Mouse (Mus musculus): Measurements from ENCODE around the gene C1qtnf4. TPM values are rescaled to one million over a fixed set of nuclear protein-coding genes. Genes with fewer than 3 reads are reported as not detected.

The C1qtnf4 gene
- polyA plus RNA-seq (2015; fragmentation: Illumina TruSeq; extraction: RNeasy Lipid Tissue Mini Kit (QIAGEN cat#74804); ENCODE audit: insufficient read depth, low read depth, low replicate concordance) = 0.66 TPM

DNA sequence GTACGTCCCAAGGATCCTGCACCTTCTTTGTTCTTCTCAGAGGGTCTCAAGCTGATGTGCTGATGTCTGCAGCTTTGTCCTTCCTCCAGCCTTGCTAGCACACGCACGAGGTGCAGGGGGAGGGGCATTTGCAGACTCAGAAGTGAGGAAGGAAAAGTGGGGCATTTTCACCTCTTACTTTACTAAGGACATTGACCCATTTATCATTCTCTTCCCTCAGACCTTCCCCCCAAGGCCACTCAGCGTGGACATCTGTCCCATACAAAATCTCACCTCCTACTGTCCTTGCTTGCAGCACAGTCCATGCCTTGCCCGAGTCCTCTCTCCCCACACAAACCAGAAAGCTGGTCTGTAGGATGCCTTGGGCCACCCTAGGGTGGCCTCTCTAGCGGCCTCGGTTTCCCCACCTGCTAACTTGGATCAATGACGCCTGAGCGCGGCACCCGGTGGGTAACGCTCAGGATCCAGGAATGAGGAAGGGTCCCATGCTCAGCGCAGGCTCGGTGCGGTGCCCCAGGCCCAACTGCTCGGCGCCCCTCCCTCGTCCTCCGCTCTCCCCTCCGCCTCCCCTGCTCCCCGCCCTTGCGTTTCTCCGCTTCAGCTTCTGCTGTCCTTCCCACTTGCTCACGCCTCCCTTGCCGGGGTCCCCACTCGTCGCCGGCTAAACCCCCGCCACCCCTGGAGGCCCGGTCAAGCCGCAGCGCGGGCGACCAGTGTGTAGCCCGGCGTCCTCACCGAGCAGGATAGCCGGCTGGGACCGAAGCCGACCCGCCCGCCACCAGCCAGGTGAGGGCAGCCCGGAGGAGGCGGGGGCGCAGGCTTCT lies at the start of gene C1qtnf4:
Gene C1qtnf4, plus strand, starts transcription at position 643 of the 824 bp plus-strand sequence.

GRCm38 (mm10) chr2:90846955-90847680 lies 38.5 kb upstream of the C1qtnf4 start, which contains the start of gene Mtch2:
Gene Mtch2, plus strand, starts transcription at chr2:90847155.

GRCm38 (mm10) chr2:90904076-90904855 lies 18.6 kb downstream of the C1qtnf4 start, which contains the start of the genes Kbtbd4 and Ndufs3:
Gene Kbtbd4, plus strand, starts transcription at chr2:90904740.
Gene Ndufs3, minus strand, starts transcription at chr2:90904827.

Other genes starting within 250 kb of the C1qtnf4 start
- 7.0 TPM for gene Nup160, start 208.6 kb upstream of the C1qtnf4 start, polyA plus RNA-seq (2015; fragmentation: Illumina TruSeq; extraction: RNeasy Lipid Tissue Mini Kit (QIAGEN cat#74804); ENCODE audit: insufficient read depth, low read depth, low replicate concordance)
- 17.3 TPM for gene Fnbp4, start 140.5 kb upstream of the C1qtnf4 start, polyA plus RNA-seq (2015; fragmentation: Illumina TruSeq; extraction: RNeasy Lipid Tissue Mini Kit (QIAGEN cat#74804); ENCODE audit: insufficient read depth, low read depth, low replicate concordance)
- gene Agbl2, start 103.1 kb upstream of the C1qtnf4 start, polyA plus RNA-seq (2015; fragmentation: Illumina TruSeq; extraction: RNeasy Lipid Tissue Mini Kit (QIAGEN cat#74804); ENCODE audit: insufficient read depth, low read depth, low replicate concordance) = 0.30 TPM
- gene Mtch2, start 38.7 kb upstream of the C1qtnf4 start, polyA plus RNA-seq (2015; fragmentation: Illumina TruSeq; extraction: RNeasy Lipid Tissue Mini Kit (QIAGEN cat#74804); ENCODE audit: insufficient read depth, low read depth, low replicate concordance) = 23.2 TPM
- gene Kbtbd4, start 18.9 kb downstream of the C1qtnf4 start, polyA plus RNA-seq (2015; fragmentation: Illumina TruSeq; extraction: RNeasy Lipid Tissue Mini Kit (QIAGEN cat#74804); ENCODE audit: insufficient read depth, low read depth, low replicate concordance) = 2.6 TPM
- gene Ndufs3, start 19.0 kb downstream of the C1qtnf4 start, polyA plus RNA-seq (2015; fragmentation: Illumina TruSeq; extraction: RNeasy Lipid Tissue Mini Kit (QIAGEN cat#74804); ENCODE audit: insufficient read depth, low read depth, low replicate concordance) = 43.7 TPM
- 10.2 TPM for gene Celf1, start 54.5 kb downstream of the C1qtnf4 start, polyA plus RNA-seq (2015; fragmentation: Illumina TruSeq; extraction: RNeasy Lipid Tissue Mini Kit (QIAGEN cat#74804); ENCODE audit: insufficient read depth, low read depth, low replicate concordance)
- not detected for gene Rapsn, start 149.8 kb downstream of the C1qtnf4 start, polyA plus RNA-seq (2015; fragmentation: Illumina TruSeq; extraction: RNeasy Lipid Tissue Mini Kit (QIAGEN cat#74804); ENCODE audit: insufficient read depth, low read depth, low replicate concordance)
- gene Psmc3, start 168.1 kb downstream of the C1qtnf4 start, polyA plus RNA-seq (2015; fragmentation: Illumina TruSeq; extraction: RNeasy Lipid Tissue Mini Kit (QIAGEN cat#74804); ENCODE audit: insufficient read depth, low read depth, low replicate concordance) = 33.6 TPM
- gene Slc39a13, start 184.6 kb downstream of the C1qtnf4 start, polyA plus RNA-seq (2015; fragmentation: Illumina TruSeq; extraction: RNeasy Lipid Tissue Mini Kit (QIAGEN cat#74804); ENCODE audit: insufficient read depth, low read depth, low replicate concordance) = 20.6 TPM
- 1.9 TPM for gene Spi1, start 196.5 kb downstream of the C1qtnf4 start, polyA plus RNA-seq (2015; fragmentation: Illumina TruSeq; extraction: RNeasy Lipid Tissue Mini Kit (QIAGEN cat#74804); ENCODE audit: insufficient read depth, low read depth, low replicate concordance)
- gene Mybpc3, start 232.3 kb downstream of the C1qtnf4 start, polyA plus RNA-seq (2015; fragmentation: Illumina TruSeq; extraction: RNeasy Lipid Tissue Mini Kit (QIAGEN cat#74804); ENCODE audit: insufficient read depth, low read depth, low replicate concordance) = not detected

Measured in pancreas, adult 10 weeks (tissue).